Mouse (Mus musculus) C2C12 (cell line): Measurements from ENCODE around the gene Smad5. TPM values are rescaled to one million over a fixed set of nuclear protein-coding genes. Genes with fewer than 3 reads are reported as not detected.

Experiments used
- H3K27me3 ChIP-seq: one replicate; pipeline ENCODE4 v1.6.1; 2011; ENCODE audit not compliant: control insufficient read depth, insufficient read depth, insufficient read length
- H3K36me3 ChIP-seq: one replicate; pipeline ENCODE4 v1.6.1; 2011; ENCODE audit not compliant: control insufficient read depth, insufficient read depth
- H3K4me3 ChIP-seq: one replicate; pipeline ENCODE4 v1.5.1; 2011; ENCODE audit warnings: mild to moderate bottlenecking, control low read depth; ENCODE audit not compliant: poor library complexity, insufficient read depth, severe bottlenecking
- H3K79me2 ChIP-seq: one replicate; pipeline ENCODE4 v1.6.1; 2011; ENCODE audit not compliant: control insufficient read depth, insufficient read depth
- H3K79me3 ChIP-seq: one replicate; pipeline ENCODE4 v1.6.1; 2011; ENCODE audit warnings: low read depth, control low read depth
- H3ac ChIP-seq: one replicate; pipeline ENCODE3; 2011; ENCODE audit warnings: low read depth; ENCODE audit not compliant: control insufficient read depth, insufficient read length
- CEBPB ChIP-seq: IDR thresholded peaks from one replicate; pipeline ENCODE4 v1.6.1; 2011; ENCODE audit warnings: low read depth, mild to moderate bottlenecking, control low read depth, moderate library complexity
- CTCF ChIP-seq: IDR thresholded peaks from one replicate; pipeline ENCODE4 v1.5.1; 2011; ENCODE audit not compliant: control insufficient read depth, insufficient read depth, insufficient read length
- FOSL1 ChIP-seq: IDR thresholded peaks from one replicate; pipeline ENCODE4 v1.8.0; 2011; ENCODE audit warnings: mild to moderate bottlenecking, low read length; ENCODE audit not compliant: poor library complexity, insufficient read depth, severe bottlenecking
- MAX ChIP-seq: IDR thresholded peaks from one replicate; pipeline ENCODE4 v1.6.1; 2011; ENCODE audit warnings: mild to moderate bottlenecking, control low read depth
- MYOD1 ChIP-seq: IDR thresholded peaks from one replicate; pipeline ENCODE4 v1.6.1; 2011; ENCODE audit warnings: low read depth; ENCODE audit not compliant: control insufficient read depth, insufficient read length
- MYOG ChIP-seq: IDR thresholded peaks from one replicate; pipeline ENCODE4 v1.6.1; 2011; ENCODE audit not compliant: control insufficient read depth, insufficient read length; ENCODE audit errors: extremely low read depth
- USF1 ChIP-seq: IDR thresholded peaks from one replicate; pipeline ENCODE4 v1.6.1; 2011; ENCODE audit warnings: low read depth, mild to moderate bottlenecking, control low read depth, moderate library complexity
- polyA plus RNA-seq: library from polyadenylated mRNA; unstranded; fragments of >200 nt; fragmentation: generic; extraction: Trizol; gene quantifications from one replicate; pipeline ENCODE4 v1.2.1, GENCODE M21; 2012; ENCODE audit warnings: missing spikeins

The Smad5 gene
- polyA plus RNA-seq, 1 experiment: 12.4 TPM

DNA sequence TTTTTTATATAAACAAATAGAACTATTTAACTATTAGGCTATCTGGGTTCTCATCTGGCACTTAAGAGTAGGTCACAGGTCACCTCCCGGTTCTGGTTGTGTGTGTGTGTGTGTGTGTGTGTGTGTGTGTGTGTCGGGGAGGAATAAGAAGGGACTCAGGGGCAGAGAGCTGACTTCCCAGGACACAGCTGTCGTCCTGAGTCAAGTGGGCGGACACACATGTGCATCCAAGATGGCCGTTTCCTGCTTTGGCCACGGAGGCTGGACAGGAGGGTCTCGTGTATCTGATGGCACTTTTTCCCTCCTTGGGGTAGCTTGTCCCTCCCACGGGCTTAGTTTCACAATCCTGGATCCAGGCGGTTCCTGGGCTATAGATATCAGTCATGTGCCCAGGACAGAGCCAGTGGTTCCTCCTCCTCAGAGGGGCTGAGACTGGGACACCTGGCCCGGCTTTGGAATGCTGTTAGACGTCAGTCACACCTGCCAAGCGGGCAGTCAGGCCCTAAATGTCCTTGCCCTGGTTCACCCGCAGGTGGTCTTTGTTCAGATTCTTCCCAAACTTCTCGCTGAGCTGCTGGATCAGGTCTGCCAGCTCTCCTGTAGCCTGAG is 70.6 kb downstream of the Smad5 start:
- TF ChIP-seq FOSL1: no peak
- TF ChIP-seq MYOG: no peak
- no peak for TF ChIP-seq CEBPB
- no peak for TF ChIP-seq MYOD1
- no peak for TF ChIP-seq USF1
- no peak for TF ChIP-seq MAX
- no peak for TF ChIP-seq CTCF
- Histone ChIP-seq H3K36me3 (no peaks in the 10 kb centered on the region), H3K27me3 (no peaks in the 10 kb centered on the region), H3K4me3 (no peak overlapping the region), H3K79me2 (no peaks in the 10 kb centered on the region), H3ac (no peak overlapping the region), H3K79me3 (no peaks in the 10 kb centered on the region)

DNA sequence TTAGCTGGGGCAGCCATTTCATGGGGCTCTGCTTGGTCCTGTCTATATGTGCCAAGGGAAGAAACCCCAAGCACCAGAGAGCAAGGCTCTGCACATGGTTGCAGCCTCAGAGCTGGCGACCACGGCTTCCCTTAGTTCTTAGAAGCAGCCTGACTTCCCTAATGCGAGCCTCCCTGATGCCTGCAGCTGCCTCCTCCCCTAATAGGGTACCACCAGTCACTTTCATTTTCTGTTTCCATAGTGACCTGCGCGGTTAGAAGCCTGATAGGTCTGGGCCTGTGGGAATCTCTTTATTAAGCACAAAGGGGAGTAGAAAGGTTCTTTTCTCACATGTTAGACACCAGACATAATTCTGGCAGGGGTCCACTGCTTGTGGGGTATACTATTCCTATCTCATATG is 71.5 kb downstream of the Smad5 start:
- H3K36me3 ChIP-seq: no peaks in the 10 kb centered on the region
- no peak overlapping the region for H3ac ChIP-seq
- no peaks in the 10 kb centered on the region for H3K27me3 ChIP-seq
- H3K79me3 ChIP-seq: no peaks in the 10 kb centered on the region
- H3K4me3 ChIP-seq: no peak overlapping the region
- no peaks in the 10 kb centered on the region for H3K79me2 ChIP-seq
- TF ChIP-seq MYOG (no peak), MYOD1 (no peak), CTCF (no peak), CEBPB (no peak), USF1 (no peak), MAX (no peak), FOSL1 (no peak)

DNA sequence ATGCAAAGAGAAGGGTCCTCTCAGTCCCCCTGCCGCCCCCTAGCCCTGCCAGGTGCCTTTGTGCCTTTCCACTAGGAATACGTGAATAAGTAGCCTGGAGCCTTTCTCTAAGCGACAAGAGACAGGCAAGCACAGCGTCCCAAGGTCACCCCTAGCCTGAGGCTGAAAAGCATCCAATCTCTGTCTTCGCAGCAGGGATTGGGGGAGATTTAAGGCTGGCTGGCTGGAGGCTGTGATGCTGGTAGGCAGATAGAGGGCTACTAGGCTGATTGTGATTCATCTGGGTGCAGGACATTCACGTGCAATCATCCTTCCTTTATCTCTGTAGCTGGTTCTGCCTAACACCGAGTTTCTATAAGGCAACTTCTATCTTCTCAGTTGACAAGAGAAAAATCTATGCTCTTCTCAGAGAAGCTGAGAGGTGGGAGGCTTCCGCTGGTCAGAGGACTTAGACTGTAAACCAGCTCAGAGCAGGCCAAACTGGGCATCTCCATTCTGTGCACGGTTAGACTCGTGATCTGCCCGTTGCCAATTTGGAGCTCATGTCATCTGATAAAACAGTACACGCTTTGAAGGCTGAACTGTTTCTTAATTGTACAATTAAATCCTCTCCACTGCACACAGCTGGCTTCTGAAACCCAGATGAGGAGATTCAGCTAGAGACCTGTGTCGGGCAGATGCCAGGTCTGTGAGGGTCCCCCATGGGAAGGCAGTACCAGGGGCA is 78.1 kb downstream of the Smad5 start:
- no peaks in the 10 kb centered on the region for H3K79me2 ChIP-seq
- no peak overlapping the region for H3ac ChIP-seq
- TF ChIP-seq CEBPB: no peak
- no peak for TF ChIP-seq USF1
- TF ChIP-seq MYOG: no peak
- TF ChIP-seq MAX: no peak
- no peak for TF ChIP-seq CTCF
- H3K79me3 ChIP-seq: no peaks in the 10 kb centered on the region
- H3K36me3 ChIP-seq: no peaks in the 10 kb centered on the region
- H3K27me3 ChIP-seq: peaks cover 25% of the 10 kb centered on the region
- H3K4me3 ChIP-seq: no peak overlapping the region

DNA sequence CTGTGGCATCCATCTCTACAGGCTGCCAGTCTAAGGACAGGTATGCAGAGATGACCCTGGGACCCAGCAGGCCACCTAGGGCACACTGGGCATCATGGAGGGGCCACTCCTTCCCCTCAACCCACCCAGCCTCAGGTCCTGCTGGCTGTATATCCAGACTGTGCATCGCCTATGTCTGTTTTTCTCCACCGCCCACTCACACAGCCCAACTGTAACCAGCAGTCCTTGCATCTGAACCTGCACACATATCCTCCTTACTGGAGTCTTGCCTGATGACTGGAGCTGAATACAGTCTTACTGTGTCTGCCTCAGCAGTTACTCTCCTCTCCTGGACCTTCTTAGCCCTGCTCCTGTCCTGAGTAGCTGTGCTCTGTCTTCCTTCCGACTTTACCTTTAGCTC is 78.9 kb downstream of the Smad5 start:
- Histone ChIP-seq H3K36me3 (no peaks in the 10 kb centered on the region), H3K79me3 (no peaks in the 10 kb centered on the region), H3K27me3 (peaks cover 25% of the 10 kb centered on the region), H3ac (no peak overlapping the region), H3K79me2 (no peaks in the 10 kb centered on the region), H3K4me3 (no peak overlapping the region)
- TF ChIP-seq MAX (no peak), FOSL1 (no peak), USF1 (no peak), MYOG (no peak), CEBPB (no peak), MYOD1 (no peak), CTCF (no peak)

GRCm38 (mm10) chr13:56782621-56783020 is 79.8 kb downstream of the Smad5 start:
- Histone ChIP-seq H3K79me2 (no peaks in the 10 kb centered on the region), H3K79me3 (no peaks in the 10 kb centered on the region), H3K27me3 (peaks cover 25% of the 10 kb centered on the region), H3K36me3 (no peaks in the 10 kb centered on the region), H3K4me3 (no peak overlapping the region), H3ac (no peak overlapping the region)
- TF ChIP-seq MYOD1 (no peak), FOSL1 (no peak), USF1 (no peak)

DNA sequence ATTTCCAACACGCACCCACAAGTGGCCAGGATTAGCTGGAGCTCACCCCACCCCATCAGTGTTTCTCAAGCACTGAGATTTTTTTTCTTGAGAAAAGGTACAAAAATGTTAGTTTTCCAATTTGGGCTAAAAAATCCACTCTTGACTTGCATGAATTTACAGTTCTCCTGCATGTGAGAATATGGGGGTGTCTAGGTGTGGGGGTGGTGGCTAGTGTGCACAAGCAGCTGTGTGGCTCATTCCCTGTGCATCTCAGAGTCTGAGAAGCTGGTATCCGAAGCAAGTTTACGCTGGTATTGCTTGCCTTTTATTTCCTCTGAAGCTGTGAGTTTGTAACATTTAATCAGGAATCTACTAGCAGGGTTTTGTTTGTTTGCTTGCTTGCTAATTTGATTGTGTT is 87.9 kb downstream of the Smad5 start:
- no peaks in the 10 kb centered on the region for H3K79me2 ChIP-seq
- TF ChIP-seq MYOG: no peak
- TF ChIP-seq CTCF: no peak
- no peak for TF ChIP-seq CEBPB
- TF ChIP-seq MAX: no peak
- no peak for TF ChIP-seq FOSL1
- no peak for TF ChIP-seq USF1
- no peak for TF ChIP-seq MYOD1
- H3K27me3 ChIP-seq: peaks cover 18% of the 10 kb centered on the region
- H3K79me3 ChIP-seq: no peaks in the 10 kb centered on the region
- H3K36me3 ChIP-seq: no peaks in the 10 kb centered on the region
- H3ac ChIP-seq: no peak overlapping the region
- H3K4me3 ChIP-seq: no peak overlapping the region

Other genes starting within 250 kb of the Smad5 start
- not detected for gene Il9, start 220.8 kb upstream of the Smad5 start, polyA plus RNA-seq
- 0.09 TPM for gene Fbxl21, start 180.5 kb upstream of the Smad5 start, polyA plus RNA-seq
- gene Lect2, start 154.5 kb upstream of the Smad5 start, polyA plus RNA-seq: not detected
- gene Tgfbi, start 93.5 kb upstream of the Smad5 start, polyA plus RNA-seq: 0.48 TPM
- 0.04 TPM for gene Gm45623, start 50.8 kb downstream of the Smad5 start, polyA plus RNA-seq
- gene Trpc7, start 193.0 kb downstream of the Smad5 start, polyA plus RNA-seq: 0.01 TPM